Mouse (Mus musculus): ENCODE measurements around the gene Mocs3. TPM values are rescaled to one million over a fixed set of nuclear protein-coding genes. Genes with fewer than 3 reads are reported as not detected.
A peak's percentile ranks its signal among the peaks of the same experiment; 100 is the strongest.

The Mocs3 gene
- polyA plus RNA-seq, 1 experiment from 2014 or later, result 7.0 TPM

- Histone ChIP-seq H3K36me3 (ENCODE audit: poor library complexity, severe bottlenecking) (peaks cover 46% of the 10 kb centered on the region), H3K4me3 (peak within 1 kb of the TSS; percentile 99)
- under 1% methylated on average over 42 of the region's 89 CpGs for WGBS
Observed at GRCm38 (mm10) chr2:168206725-168207644, 23.4 kb upstream of the Mocs3 start, which contains the start of gene Adnp. Adnp (minus strand) TSS chr2:168207112.

DNA sequence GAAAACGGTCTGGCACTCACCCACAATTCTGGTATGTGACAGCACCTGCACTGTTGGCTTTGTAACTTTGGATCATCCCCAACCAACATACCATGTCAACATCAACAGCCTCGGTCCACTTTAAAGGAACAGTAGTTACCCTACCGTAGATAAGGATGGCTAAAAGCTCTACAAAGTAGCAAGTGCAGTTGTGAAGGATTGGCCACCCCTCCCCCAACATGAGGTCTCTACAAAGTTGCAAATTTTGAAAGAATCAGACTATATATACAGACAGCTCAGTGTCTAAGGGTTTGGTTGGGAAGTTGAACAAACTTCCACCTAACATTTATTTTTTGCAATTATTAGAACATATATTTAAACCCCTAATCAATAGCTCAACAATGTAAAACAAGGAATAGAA is 22.5 kb upstream of the Mocs3 start:
- no peaks in the 10 kb centered on the region for H3K9me3 ChIP-seq (replicated peaks)
- 95% methylated on average over 3 of the region's 3 CpGs for WGBS
- H3K4me3 ChIP-seq, result no peak overlapping the region
- peaks cover 55% of the 10 kb centered on the region for H3K36me3 ChIP-seq (ENCODE audit: poor library complexity, severe bottlenecking)
- peak overlapping the region; percentile 99 for H3K27ac ChIP-seq
- no peak for ATAC-seq
- peak overlapping the region; percentile 86; the same call in 1 of the 2 replicates for H3K4me2 ChIP-seq
- no peak overlapping the region for H3K9ac ChIP-seq
- H3K27me3 ChIP-seq, result no peaks in the 10 kb centered on the region
- peaks cover 27% of the 10 kb centered on the region for H3K4me1 ChIP-seq

More at GRCm38 (mm10) chr2:168206725-168207644, 23.4 kb upstream of the Mocs3 start, which contains the start of gene Adnp:
- Histone ChIP-seq H3K9ac (peak within 1 kb of the TSS; percentile 100), H3K27me3 (no peaks in the 10 kb centered on the region), H3K27ac (peak within 1 kb of the TSS; percentile 99), H3K9me3 (replicated peaks) (no peaks in the 10 kb centered on the region), H3K4me1 (peaks cover 30% of the 10 kb centered on the region), H3K4me2 (peak within 1 kb of the TSS; percentile 86)
- peak; percentile 89 for ATAC-seq

- H3K4me1 ChIP-seq, result no peaks in the 10 kb centered on the region
- 43% methylated on average over 5 of the region's 5 CpGs for WGBS
- peaks cover 87% of the 10 kb centered on the region for H3K36me3 ChIP-seq (ENCODE audit: poor library complexity, severe bottlenecking)
- H3K9me3 ChIP-seq (replicated peaks), result no peaks in the 10 kb centered on the region
- H3K4me3 ChIP-seq, result no peak overlapping the region
- H3K27me3 ChIP-seq, result no peaks in the 10 kb centered on the region
- no peak overlapping the region for H3K27ac ChIP-seq
- no peak overlapping the region for H3K4me2 ChIP-seq
- ATAC-seq, result no peak
- H3K9ac ChIP-seq, result no peak overlapping the region
Observed at GRCm38 (mm10) chr2:168213788-168214397, 16.5 kb upstream of the Mocs3 start.

DNA sequence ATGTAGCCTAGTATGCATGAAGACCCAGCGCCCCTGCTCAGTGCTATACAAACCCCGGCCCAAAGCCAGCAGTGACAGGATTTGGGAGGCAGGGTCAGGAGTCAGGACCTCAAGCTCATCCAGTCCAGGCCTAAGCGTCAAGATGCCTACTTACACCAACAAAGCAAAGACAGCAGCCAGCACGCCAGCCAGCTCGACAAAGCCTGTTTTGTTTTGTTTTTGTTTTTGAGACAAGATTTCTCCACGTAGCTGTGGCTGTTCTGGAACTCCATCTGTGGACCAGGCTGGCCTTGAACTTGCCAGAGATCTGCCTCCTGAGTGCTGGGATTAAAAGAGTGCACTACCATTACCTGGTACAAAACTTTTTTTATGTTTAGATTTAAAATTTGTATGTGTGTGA is 7.1 kb upstream of the Mocs3 start:
- Histone ChIP-seq H3K27me3 (no peaks in the 10 kb centered on the region), H3K9ac (no peak overlapping the region), H3K4me3 (no peak overlapping the region), H3K27ac (no peak overlapping the region), H3K4me2 (no peak overlapping the region), H3K4me1 (peaks cover 5% of the 10 kb centered on the region), H3K9me3 (replicated peaks) (no peaks in the 10 kb centered on the region), H3K36me3 (ENCODE audit: poor library complexity, severe bottlenecking) (peaks cover 77% of the 10 kb centered on the region)
- ATAC-seq, result no peak
- 88% methylated on average over 6 of the region's 6 CpGs for WGBS

DNA sequence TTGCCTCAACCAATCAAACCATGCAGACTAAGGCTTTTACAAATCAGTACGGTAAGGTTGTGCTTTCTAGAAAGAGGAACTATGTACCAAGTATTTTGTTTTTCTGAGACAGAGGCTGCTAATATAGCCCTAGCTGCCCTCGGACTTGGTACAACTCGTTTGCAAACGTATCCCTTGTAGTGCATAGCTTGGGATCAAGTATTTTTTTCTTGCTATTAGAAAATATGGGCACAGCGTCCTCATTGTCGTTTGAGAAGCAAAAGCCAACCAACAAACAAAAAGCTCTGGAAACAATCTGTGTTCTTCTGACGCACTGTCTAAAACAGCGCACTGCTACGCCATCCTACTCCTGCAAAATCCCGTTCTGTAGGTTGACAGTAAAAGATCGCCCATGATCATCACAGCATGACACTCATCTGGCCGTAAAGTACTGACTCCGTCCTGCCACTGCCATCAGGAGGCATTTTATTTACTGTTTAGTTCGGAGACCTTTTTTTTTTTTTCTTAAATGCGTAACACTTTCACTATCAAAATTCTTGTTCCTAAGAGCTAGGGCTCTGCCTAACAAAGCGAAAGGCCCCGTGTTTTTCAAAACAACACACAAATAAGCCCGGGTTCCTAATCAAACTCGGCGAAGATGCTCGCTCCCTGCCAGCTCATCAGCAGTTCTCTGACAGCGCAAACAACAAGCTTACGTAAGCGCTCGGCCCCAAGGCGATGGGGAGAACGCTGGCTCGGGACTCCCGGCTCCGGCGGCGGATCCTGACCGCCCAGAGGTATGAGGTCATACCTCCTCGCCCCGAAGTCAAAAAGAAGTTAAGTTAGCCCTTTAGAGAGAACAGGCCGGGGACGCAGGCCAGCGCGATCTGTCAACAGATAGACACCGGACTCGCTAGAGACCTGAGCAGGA is 1.1 kb upstream of the Mocs3 start:
- no peaks in the 10 kb centered on the region for H3K9me3 ChIP-seq (replicated peaks)
- WGBS, result 21% methylated on average over 41 of the region's 41 CpGs
- peak overlapping the region; percentile 100 for H3K4me2 ChIP-seq
- H3K27ac ChIP-seq, result peak overlapping the region; percentile 90; the same call in 1 of the 2 replicates
- H3K9ac ChIP-seq, result peak overlapping the region; percentile 86
- H3K4me3 ChIP-seq, result peak overlapping the region; percentile 94
- H3K27me3 ChIP-seq, result no peaks in the 10 kb centered on the region
- ATAC-seq, result 0 out of 2 replicates have a peak, but pooled peaks have one; percentile 7
- H3K36me3 ChIP-seq (ENCODE audit: poor library complexity, severe bottlenecking), result peaks cover 44% of the 10 kb centered on the region
- peaks cover 37% of the 10 kb centered on the region for H3K4me1 ChIP-seq

GRCm38 (mm10) chr2:168230773-168231470 is 500 bp downstream of the Mocs3 start:
- ATAC-seq, result peak; percentile 72
- 5% methylated on average over 78 of the region's 105 CpGs for WGBS
- H3K27ac ChIP-seq, result peak overlapping the region; percentile 90

DNA sequence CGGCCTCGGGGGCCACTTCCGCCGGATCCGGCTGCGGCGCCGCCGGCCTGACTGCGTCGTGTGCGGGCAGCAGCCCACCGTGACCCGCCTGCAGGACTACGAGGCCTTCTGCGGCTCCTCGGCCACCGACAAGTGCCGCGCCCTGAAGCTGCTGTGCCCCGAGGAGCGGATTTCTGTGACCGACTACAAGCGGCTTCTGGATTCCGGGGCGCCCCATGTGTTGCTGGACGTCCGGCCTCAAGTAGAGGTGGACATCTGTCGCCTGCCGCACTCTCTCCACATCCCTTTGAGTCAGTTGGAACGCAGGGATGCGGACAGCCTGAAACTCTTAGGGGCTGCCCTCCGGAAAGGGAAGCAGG is 1.0 kb downstream of the Mocs3 start:
- Histone ChIP-seq H3K9me3 (replicated peaks) (no peaks in the 10 kb centered on the region), H3K27me3 (no peaks in the 10 kb centered on the region), H3K9ac (peak overlapping the region; percentile 86), H3K4me3 (peak overlapping the region; percentile 94), H3K36me3 (ENCODE audit: poor library complexity, severe bottlenecking) (peaks cover 23% of the 10 kb centered on the region), H3K4me1 (peaks cover 37% of the 10 kb centered on the region), H3K4me2 (peak overlapping the region; percentile 100), H3K27ac (no peak overlapping the region)
- no peak for ATAC-seq
- WGBS, result 71% methylated on average over 33 of the region's 33 CpGs

More at GRCm38 (mm10) chr2:168230773-168231470, 500 bp downstream of the Mocs3 start:
- H3K27me3 ChIP-seq, result no peaks in the 10 kb centered on the region
- H3K4me2 ChIP-seq, result peak overlapping the region; percentile 100
- H3K4me1 ChIP-seq, result peaks cover 37% of the 10 kb centered on the region
- H3K4me3 ChIP-seq, result peak overlapping the region; percentile 94
- H3K9me3 ChIP-seq (replicated peaks), result no peaks in the 10 kb centered on the region
- peaks cover 28% of the 10 kb centered on the region for H3K36me3 ChIP-seq (ENCODE audit: poor library complexity, severe bottlenecking)
- H3K9ac ChIP-seq, result peak overlapping the region; percentile 86

- Histone ChIP-seq H3K4me1 (peaks cover 32% of the 10 kb centered on the region), H3K4me2 (no peak overlapping the region), H3K9ac (no peak overlapping the region), H3K36me3 (ENCODE audit: poor library complexity, severe bottlenecking) (peaks cover 19% of the 10 kb centered on the region), H3K27ac (no peak overlapping the region), H3K9me3 (replicated peaks) (no peaks in the 10 kb centered on the region; the same call in 1 of the 2 replicates), H3K4me3 (no peak overlapping the region), H3K27me3 (no peaks in the 10 kb centered on the region)
- ATAC-seq, result no peak
- WGBS, result 92% methylated on average over 5 of the region's 5 CpGs
Observed at GRCm38 (mm10) chr2:168233286-168233685, 2.9 kb downstream of the Mocs3 start.

DNA sequence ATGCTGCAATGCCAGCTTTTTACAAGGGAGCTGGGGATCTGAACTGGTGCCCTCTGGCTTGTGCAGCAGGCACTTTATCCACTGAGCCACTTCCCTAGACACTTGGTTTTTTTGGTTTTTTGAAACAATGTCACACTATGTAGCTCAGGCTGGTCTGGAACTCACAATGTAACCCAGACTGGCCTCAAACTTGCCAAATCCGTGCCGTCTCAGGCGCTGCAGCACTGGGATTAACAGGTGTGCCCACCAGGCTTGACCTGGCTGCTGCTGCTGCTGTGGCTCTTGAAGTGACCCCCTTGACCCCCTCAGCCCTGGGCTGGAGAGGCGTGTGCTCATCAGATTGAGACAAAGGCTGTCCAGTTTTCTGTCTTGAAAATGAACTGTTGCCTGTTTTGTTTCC is 7.9 kb downstream of the Mocs3 start:
- Histone ChIP-seq H3K9ac (no peak overlapping the region), H3K4me3 (no peak overlapping the region), H3K4me2 (no peak overlapping the region), H3K27me3 (peaks cover 7% of the 10 kb centered on the region; the same call in 1 of the 2 replicates), H3K36me3 (ENCODE audit: poor library complexity, severe bottlenecking) (peaks cover 10% of the 10 kb centered on the region), H3K9me3 (replicated peaks) (no peaks in the 10 kb centered on the region; the same call in 1 of the 2 replicates), H3K4me1 (no peaks in the 10 kb centered on the region), H3K27ac (no peak overlapping the region)
- no peak for ATAC-seq
- 90% methylated on average over 4 of the region's 4 CpGs for WGBS

DNA sequence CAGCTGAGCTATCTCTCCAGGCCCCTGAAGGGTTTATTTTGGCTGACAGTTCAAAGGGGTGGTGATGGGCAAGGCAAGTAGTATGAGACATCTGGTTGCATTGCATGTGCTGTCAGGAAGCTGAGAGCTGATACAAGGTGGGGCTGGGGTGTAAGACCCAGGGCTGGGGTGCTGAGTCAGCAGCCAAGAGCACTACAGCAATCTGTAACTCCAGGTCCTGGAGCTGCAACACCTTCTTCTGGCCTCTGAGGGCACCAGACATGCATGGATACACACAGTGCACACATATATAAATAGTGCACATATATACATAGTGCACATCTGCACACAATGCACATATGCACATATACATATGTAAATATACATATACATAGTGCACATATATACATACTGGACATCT is 12.4 kb downstream of the Mocs3 start:
- ATAC-seq, result no peak
- Histone ChIP-seq H3K27me3 (peaks cover 7% of the 10 kb centered on the region; the same call in 1 of the 2 replicates), H3K9me3 (replicated peaks) (no peaks in the 10 kb centered on the region), H3K36me3 (ENCODE audit: poor library complexity, severe bottlenecking) (no peaks in the 10 kb centered on the region), H3K4me1 (0 out of 2 replicates have a peak, but pooled peaks cover 1% of the 10 kb centered on the region), H3K4me3 (no peak overlapping the region), H3K9ac (no peak overlapping the region), H3K27ac (no peak overlapping the region), H3K4me2 (no peak overlapping the region)

- WGBS, result 69% methylated on average over 4 of the region's 4 CpGs
- no peak for ATAC-seq
- no peak overlapping the region for H3K4me3 ChIP-seq
- H3K27ac ChIP-seq, result no peak overlapping the region
- peaks cover 7% of the 10 kb centered on the region; the same call in 1 of the 2 replicates for H3K27me3 ChIP-seq
- no peaks in the 10 kb centered on the region for H3K36me3 ChIP-seq (ENCODE audit: poor library complexity, severe bottlenecking)
- no peak overlapping the region for H3K4me2 ChIP-seq
- no peaks in the 10 kb centered on the region for H3K9me3 ChIP-seq (replicated peaks)
- 0 out of 2 replicates have a peak, but pooled peaks cover 4% of the 10 kb centered on the region for H3K4me1 ChIP-seq
- no peak overlapping the region for H3K9ac ChIP-seq
Observed at GRCm38 (mm10) chr2:168243278-168243677, 12.9 kb downstream of the Mocs3 start.
